Mouse (Mus musculus) NIH3T3 (cell line): Measurements from ENCODE around the gene Med15.
"Not testable (repeated sequence)": the region's sequence is repeated elsewhere in the genome, so short reads cannot be mapped to it uniquely, and the experiment has no call there.

Experiments used
- DNase-seq: peaks from one replicate; pipeline ENCODE4 v3.0.0-alpha.2; 2012; ENCODE audit warnings: low read depth

The Med15 gene

DNA sequence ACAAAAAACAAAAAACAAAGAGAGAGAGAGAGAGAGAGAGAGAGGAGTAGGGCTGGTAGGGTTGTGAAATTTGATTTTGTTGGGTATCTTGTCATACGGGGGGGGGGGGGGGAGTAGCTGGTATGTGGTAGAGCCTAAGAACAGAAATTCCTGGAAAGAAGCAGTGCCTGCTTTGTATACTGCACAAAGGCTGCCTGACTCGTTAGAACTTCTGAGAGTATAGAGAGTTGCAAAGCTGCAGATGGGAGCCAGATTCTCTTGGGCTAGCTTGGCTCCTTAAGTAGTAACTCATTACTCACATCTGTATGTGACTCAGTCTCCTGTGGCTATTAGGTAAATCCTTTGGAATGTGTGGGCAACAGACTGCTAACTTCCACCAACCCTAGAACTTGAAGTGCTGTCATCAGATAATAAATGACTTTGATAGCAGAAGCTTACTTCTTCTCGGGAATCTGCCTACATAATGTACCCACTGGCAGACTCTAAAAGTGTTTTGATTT, at the start of gene Med15:
Gene Med15, minus strand, starts transcription at position 51 of the 500 bp plus-strand sequence.
- DNase-seq, result peak; percentile 89

DNA sequence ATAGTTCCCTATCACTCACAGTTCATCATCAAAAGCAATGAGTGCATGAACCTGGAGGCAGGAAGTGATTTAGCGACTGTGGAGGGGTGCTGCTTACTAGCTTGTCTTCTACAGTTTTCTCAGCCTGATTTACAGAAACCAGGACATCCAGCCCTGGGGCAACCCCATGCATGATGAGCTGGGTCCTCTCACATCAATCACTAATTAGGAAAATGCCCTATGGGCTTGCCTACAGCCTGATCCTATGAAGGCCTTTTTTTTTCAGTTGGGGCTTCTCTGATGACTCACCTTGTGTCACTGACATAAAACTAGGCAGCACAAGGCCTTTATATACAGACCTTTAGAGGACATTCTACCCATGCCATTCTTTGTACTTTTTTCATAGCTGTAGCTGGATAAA, 47.0 kb upstream of the Med15 start:
- DNase-seq, result no peak

DNA sequence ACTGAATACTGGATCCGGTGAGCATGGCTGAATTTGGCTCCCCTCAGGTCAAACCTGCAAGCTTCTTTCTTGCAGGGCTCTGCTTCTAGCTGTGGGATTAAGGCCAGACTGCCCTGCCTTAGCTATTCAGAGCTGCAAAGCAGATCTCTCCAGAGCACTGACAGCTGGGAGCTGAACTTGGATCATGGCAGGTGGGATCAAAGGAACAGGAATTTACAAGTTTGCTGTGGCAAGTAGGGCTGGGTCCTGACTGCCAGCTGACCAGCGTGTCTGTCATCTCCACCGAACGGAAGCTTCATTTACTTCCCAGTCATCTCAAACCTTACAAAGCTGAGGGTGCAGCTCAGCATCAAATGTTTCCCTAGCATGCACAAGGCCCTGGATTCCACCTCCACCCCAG, 45.5 kb upstream of the Med15 start:
- DNase-seq, result no peak

DNA sequence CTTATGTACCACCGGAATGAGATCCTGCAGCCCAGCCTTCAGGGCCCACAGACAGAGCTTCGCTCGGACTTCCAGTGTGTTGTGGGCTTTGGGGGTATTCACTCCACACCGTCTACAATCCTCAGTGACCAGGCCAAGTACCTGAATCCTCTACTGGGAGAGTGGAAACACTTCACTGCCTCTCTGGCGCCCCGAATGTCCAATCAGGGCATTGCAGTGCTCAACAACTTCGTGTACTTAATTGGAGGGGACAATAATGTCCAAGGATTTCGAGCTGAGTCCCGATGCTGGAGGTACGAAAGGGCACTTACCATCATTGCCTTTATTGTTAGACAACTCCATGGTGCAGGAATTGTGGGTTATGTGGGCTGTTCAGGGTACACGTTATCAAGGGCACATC, 44.1 kb upstream of the Med15 start:
- peak; percentile 29 for DNase-seq

DNA sequence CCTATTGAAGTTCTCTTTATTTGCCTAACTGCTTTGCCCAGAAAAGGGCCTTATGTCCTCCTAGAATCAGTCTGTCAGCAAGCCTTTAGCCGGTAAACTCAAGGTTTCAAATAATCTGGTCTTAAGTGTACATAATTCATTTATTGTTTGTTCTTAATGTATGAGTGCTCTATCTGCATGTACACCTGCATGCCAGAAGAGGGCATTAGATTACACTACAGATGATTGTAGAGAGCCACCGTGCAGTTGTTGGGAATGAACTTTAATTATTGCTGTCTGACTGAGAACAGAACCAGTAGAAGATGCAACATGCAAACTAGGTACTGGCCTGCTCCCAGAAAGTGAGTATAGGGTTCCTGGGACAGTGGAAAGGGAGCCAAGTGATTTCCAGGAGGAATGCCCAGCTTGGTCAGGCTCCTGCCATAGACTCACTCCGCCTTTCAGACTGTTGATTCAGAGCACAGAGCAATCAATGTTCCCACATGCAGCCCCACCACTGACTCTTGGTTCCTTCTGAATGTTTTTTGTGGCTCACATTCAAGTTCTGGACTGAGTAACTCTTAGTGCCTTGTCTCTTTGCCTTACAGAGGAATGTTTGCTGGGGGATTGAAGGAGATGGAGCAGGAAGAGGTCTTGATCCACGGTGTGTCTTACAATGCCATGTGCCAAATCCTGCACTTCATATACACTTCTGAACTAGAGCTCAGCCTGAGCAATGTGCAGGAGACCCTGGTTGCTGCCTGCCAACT, 38.6 kb upstream of the Med15 start:
- peak; percentile 91 for DNase-seq

DNA sequence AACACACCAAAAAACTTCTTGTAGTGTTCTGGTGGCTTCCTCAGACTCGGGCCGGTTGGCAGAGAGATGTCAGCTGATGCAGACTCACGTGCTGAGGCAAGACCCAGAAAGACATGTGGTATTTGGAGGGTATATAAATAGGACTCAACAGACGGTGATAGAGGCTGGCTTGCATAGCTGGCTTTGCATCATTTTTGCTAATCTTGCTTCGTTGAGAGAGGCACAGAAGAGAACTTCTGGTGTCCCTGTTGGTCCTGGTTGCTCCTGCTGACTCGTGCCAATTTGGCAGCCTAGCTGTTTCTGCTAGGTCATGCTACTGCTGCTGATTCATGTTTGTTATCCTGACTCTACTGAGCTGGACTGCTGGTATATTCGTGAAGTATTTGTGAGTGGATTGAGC, 36.1 kb upstream of the Med15 start:
- DNase-seq, result peak; percentile 74

DNA sequence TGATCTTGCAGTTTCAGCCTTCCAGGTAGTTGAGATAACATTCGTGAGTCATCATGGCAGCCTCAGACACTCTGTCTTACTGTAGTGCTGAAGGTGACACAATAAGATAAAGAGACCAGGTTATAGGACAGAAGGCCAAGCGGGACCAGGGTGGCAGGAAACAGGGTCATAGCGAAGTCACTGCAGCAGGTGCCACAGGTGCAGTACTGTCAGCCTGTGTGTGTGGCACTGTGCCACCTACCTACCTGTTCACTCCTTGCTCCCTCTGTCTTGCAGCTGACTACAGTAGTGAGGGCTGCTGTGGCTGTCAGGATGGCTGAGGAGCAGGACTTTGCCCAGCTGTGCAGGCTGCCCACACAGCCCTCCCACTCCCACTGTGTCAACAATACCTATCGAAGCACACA, 31.4 kb upstream of the Med15 start:
- DNase-seq, result no peak

DNA sequence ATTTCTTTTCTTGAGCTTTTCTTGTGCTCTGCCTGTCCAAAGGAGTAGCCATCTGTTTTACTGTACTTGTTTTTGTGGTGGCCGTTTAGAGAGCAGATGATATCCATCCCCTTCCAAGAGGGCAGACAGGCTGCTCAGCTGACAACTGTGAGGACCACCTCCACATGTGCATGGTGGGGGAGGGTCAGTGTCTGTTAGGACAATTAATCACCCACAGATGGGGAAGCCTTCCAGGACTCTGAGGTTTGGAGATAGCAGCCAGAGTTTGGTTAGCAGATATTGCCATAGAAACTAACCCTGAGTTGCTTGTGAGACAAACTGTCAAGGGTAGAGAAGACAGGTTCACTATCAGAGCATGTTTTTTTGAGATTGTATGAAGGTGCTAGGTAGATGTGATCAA, 28.4 kb upstream of the Med15 start:
- peak; percentile 56 for DNase-seq

DNA sequence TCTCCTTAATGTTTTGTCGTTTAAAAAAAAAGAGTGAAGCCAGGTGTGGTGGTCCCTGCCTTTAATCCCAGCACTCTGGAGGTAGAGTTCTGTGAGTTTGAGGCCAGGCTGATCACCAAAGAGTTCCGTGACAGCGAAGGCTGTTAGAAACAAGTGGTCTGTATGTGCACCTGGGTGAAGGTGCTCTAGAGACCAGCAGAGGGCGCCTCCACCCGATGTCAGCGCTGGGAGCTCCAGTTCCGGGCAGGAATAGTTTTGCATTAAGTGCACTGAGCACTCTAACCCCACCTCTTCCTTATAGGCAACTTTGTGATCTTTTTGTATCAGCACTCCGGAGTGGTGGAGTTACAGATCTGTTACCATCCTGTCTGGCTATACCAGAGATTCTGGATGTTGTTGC, 28.0 kb upstream of the Med15 start:
- DNase-seq, result peak; percentile 83

DNA sequence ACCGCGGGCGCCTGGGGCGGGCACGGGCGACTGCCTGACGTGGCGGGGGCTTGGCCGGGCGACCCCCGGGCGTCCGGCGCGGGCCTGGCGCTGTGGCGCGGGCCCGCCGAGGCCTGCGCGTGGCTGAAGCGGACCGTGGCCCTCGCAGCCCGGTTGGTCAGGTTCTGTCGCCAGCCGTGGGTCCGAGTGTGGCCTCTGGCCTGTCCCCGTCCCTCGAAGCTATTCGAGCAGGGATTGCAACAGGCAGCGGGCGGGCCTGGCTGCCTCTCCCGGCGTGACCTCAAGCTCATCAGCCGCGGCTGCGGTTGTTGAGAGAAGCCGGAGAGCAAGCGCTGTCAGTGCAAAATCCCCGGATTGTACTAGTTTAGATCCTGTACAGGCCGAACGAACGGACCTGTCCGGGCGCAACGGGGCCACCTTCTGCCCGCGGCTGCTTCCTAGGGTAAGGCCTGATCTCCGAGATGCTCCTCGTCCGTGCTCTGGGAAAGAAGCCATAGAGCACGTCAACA, 27.2 kb upstream of the Med15 start:
- DNase-seq, result peak; percentile 69

DNA sequence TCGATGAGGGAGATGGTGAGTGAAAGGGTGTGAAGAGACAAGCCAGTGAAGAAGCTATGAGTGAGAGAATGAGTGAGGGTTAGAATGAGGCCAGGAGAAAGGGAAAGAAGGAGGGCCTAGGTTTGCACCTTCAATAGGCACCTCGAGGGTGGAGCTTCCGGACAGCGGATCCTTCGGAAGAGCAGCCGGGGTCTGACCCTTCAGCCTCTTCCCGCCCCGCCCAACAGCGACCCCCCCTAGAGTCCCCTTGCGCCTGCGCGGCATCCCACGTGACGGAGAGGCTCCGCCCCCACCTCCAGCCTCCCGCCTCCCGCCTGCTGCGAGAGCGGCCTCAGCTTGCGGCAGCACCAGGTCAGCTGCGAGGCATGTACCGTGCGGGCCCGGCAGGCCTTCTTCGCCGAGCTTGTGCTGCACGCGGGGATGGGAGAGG, 26.7 kb upstream of the Med15 start, which contains the start of gene Klhl22:
Gene Klhl22, plus strand, starts transcription at position 275 of the 430 bp plus-strand sequence.
- peak; percentile 95 for DNase-seq

DNA sequence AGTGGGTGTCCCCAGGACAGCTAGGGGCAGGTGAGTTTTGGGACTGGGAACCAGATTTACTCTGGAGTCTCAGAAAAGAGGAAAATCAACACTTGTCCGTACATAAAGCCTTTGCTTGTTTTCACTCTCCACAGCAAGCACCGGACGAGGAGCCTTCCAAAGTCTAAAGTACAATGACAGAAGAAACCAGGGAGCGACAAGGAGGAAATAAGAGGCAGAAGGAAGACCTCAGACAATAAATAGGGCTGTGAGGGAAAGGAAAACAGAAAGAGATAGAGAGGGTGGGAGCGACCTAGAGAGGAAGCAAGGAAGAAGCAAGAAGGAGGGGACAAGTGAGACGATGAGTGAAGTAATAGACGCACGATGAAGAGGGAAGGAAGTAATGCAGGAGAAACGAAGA, 26.2 kb upstream of the Med15 start:
- DNase-seq, result no peak

DNA sequence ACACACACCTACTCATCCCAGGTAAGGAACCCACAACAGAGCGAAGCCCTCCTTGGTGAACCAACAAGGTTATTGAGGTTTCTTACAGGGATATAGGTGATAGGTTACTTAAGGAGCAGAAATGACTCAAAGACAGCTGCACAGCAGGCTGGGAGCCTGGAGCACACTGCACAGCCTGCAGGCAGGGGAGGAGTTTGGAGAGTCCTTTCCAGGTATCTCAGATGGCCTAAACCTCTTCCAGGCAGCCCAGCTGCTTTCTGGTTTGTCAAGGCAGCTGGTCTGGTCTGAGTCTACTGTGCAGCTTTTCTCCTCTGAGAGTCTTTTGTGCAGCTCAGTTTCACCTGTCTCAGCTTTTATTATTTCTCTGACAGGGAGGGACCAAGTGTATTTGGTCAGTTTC, 25.1 kb upstream of the Med15 start:
- no peak for DNase-seq

DNA sequence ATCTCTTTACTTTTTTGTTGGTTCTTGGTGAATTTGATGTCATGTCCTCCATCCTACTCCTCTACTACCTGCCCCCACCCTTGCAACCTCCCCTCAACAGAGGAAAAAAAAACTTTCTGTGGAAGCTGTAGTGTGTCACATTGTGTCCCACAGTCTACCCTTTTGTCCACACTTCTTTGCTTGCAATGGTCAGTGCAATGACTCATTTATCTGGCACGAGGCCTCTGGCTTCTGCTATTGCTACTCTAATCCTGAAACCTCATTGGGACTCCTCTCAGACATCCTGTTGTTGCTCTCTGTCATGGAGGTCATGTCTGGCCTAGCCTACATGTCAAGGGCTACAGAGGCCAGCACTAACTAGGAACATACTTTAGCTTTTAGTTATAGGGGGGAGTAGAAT, 21.0 kb upstream of the Med15 start:
- DNase-seq, result peak; percentile 58

DNA sequence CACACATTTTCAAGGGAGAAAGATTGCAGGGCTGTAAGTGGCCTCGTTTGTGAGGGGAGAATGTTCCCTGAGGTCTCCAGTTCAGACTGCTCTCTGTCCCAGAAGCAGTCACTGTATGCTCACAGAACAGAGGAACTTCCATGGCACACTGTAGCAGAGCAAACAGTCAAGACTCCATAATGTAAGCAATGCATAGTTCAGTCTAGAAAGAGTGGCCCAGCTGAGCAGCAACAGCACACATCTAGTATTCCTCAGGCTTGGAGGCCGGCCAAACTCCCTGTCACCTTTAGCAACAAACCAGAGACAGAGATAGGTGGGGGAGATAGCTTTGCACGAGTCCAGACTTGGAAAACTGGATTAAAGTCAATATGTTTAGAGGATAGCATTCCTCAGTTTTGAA, 20.3 kb upstream of the Med15 start:
- peak; percentile 53 for DNase-seq

DNA sequence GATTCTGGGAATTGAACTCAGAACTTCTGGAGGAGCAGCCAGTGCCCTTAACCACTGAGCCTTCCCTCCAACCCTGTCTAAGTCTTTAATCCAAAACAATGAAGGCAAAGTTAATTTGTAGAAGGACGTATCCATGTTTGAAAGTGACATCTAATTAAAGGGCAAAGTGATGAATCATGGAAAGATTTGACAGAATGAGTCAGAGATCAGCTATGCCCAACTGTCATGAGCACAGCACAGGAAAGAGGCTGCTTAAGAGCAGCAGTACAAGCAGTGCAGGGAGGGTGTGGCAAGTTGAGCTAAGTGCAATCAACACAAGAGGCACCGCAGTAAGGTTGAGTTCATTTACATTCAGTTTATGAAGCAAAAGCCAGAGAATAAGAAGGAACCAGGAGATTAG, 12.4 kb upstream of the Med15 start:
- no peak for DNase-seq

DNA sequence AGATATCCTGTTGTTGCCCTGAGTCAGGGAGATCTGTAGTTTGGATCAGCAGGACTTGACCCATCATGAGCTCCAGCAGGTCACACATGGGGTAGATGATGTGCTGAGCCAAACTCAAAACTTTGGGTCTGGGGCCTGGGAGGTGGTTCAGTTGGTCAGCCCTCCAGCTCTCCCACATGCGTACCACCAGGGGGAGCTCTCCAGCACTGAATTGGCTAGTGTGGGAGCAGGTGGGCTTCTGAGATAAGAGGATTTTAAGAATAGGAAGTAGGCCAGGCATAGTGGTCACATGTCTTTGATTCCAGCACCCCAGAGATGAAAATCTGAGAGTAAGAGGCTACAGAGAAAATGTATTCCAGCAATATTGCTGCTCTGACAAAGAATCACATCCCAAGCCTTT, 11.8 kb upstream of the Med15 start:
- DNase-seq, result peak; percentile 48

DNA sequence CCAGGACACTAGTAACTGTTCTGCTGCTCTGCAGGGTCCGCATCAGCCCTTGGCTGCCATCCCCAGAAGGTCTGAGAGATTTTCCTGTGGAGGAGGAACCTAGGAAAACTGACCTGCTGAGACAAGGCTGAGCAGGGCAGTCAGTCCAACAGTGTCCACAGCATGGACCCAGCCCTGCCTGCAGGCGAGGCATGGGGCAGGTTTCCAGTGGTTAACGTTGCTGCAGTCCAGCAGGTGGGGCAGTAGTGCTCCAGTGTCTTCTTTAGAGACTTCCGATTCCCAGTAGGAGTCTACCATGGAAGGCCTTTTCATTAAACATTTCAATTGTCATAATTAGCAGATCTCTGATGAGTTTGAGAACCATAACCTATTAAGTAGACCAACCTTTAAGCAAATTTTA, 10.6 kb upstream of the Med15 start:
- DNase-seq, result peak; percentile 56

DNA sequence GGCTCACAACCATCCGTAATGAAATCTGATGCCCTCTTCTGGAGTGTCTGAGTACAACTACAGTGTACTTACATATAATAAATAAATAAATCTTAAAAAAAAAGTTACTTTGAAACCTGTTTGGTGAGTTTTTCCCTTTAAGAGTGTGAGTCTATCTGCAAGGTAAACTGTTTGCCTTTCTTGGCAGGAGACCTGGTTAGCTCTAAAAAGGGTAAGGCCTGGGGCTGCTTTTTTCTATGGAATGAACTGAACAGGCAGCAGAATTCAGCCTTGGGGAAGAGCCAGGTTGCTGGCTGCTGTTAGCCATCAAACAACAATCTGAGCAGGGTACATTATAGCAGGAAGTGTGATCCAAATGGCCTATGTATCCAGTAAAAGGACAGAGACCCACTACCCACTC, 10.1 kb upstream of the Med15 start:
- DNase-seq, result no peak

DNA sequence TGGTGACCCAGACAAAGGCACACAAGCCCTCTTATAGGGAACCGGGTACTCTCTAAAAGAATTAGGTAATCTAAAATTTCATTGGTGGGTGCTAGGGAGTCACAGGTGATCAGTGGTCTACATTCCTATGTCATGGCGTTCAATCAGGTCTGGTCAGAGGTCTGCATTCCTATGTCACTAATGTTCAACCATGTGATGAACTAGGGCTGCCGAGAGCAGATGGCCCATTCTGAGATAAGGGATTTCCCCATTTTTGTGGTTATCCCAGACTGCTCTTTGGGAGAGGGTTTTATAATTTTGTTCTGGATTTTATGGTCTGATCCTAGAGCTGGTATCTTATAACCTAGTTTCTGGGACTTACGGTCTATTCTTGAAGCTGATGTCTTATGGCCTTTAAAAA, 7.4 kb upstream of the Med15 start:
- no peak for DNase-seq

DNA sequence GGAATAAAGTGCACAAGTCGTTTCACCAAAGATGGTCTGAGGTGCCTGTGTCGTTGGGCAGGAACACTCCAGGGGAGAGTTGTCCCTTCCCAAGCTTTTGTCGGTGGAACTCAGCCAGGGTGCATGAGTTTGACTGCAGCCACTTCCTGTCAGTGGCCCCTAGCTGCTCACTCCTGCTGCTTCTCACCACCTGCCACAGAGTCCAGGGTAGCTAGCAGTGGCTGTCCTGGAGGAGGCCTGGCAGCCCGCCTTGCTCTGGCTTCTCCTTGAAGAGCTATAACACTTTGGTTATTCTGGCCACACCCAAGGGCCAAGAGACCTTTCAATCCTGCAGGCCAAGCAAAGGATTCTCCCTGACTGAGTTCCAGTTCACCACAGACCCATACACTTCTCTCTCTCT, 3.5 kb upstream of the Med15 start:
- DNase-seq, result no peak

DNA sequence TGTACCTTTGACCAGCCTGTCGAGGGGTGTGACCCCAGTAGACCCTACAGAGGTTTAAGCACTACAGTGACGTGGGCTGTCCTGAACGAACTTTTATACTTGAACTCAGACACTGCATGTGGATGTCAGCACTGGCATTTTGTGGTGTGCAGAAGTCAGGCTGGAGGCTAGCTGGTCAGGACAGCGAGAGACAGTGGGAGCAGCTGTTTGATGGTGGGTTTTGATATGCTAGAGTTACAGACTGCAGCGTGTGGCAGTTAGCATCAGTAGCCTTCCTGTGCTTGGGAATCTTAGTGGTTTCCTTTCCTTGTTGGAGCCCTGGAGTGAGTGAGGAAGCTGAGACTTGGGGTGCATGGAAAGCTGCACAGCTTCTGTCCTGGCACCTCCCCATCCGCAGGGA, 2.2 kb upstream of the Med15 start:
- not testable (repeated sequence) for DNase-seq

DNA sequence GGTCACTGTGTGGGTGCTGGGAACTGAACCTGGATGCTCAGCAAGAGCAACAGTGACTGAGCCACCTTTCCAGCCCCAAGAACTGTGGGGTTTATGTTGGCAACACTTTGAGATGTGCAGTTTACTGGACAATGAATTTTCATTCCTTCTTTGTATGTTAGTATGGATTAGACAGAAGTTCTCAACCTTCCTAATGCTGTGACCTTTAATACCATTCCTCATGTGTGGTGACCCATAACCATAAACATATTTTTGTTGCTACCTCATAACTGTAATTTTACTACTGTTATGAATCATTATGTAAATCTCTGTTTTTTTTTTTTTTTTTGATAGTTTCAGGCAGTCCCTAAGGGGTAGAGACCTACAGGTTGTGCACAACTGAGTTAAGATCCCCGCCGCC, 955 bp upstream of the Med15 start:
- peak; percentile 69 for DNase-seq

DNA sequence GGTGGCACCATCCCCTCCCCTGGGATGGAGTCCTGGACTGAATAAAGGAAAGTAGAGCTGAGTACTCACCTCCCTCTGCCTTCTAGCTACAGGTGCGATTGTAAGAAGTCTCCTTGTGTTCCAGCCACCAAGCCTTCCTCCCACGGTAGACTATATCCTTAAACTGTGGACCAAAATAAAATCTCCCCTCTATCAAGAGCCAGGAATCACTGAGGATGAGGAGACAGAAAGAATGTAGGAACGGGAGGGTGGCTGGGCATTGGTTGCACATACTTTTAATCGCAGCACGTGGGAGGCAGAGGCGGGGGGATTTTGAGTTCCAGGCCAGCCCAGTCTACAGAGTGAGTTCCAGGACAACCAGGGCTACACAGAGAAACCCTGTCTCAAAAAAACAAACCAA, 260 bp downstream of the Med15 start:
- no peak for DNase-seq
